Mouse (Mus musculus) layer of hippocampus, adult 18-20 months (tissue): Measurements from ENCODE around the gene Pcnx3. TPM values are rescaled to one million over a fixed set of nuclear protein-coding genes. Genes with fewer than 3 reads are reported as not detected.

Experiments
- DNase-seq, 2 experiments: peaks; one replicate each; pipeline ENCODE4 v3.0.0; 2022; ENCODE audit warnings: low spot score in 2 of 2
- total RNA-seq, 2 experiments: library from RNA; stranded (reverse); gene quantifications; 2 replicates each; pipeline ENCODE4 v1.2.3; 2021

Gene Pcnx3
- total RNA-seq, 2 experiments from 2014 or later: 58.3 to 68.6 TPM

DNA sequence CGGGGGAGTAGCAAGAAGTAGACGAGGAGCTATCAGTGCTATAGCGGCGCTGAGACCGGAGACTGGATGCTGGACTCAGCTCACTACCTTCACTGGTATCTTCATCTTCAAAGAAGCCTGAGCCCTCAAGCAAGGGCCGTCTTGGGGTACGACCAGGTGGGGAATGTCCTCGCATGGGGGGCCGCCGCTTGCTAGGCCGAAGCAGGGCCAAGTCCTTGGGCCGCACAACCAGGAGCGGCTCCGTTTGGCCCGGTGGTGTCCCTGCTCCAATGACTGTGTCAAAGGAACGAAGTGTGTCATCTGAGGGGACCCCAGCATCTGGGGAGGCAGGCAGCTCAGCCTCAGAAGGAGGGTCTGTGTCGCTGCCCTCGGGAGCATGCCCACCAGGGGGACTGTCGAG lies 3.3 kb downstream of the Pcnx3 start:
- DNase-seq: no peak

DNA sequence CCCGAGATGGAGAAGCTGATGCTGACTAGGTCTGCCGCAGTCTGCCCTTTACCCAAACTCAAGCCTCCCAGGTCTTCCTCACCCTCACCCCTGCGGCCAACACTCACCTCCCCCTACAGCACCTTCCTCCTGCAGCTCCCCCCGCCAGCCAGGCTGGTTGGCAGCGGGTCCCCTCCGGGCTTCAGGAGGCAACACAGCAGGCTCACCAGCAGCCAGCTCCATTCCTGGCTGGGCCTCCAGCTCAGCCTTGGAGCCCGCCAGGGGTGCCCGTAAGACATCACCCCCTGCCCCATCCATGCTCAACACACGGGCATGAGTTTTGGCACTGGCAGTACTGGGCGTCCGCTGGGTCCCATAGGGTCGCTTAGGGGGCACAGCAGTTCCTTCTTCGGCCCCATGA lies 3.7 kb downstream of the Pcnx3 start:
- no peak for DNase-seq

DNA sequence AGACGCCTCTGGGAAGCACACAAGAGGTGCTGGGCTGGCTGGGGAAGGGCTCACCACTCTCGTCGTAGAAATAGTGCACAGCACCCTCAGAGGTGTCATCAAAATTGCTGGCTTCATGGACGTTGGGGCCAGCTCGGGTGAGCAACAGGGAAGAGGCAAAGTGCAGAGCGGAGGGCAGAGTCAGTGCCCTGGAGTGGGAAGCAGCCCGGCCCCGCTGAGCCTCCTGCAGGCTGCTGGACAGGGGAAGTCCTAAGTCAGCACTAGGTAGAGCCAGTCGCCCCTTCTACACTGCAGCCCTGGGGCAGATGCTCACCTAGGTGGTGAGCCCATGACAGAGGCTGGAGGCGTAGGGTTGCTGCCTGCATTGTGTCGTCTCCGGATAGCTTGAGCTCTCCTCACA lies 4.5 kb downstream of the Pcnx3 start:
- DNase-seq: no peak

DNA sequence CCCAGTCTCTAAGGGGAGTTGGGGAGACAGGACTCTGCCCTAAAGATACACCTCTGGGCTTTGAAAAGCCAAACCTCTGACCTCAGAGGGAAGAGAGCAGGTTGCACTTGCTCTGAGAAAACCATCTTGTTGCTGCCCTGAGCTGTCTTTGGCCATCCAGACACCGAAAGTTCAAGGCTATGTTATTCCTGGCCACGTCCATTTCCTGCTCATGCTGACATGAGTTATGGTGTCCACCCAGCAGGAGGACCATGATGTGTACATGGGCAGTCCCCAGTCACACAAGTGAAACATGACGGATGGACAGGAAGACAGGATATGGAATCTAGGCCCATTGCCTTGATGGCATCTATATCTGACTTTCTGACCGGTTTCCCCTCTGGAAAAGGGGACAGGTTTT lies 8.3 kb downstream of the Pcnx3 start:
- no peak for DNase-seq

DNA sequence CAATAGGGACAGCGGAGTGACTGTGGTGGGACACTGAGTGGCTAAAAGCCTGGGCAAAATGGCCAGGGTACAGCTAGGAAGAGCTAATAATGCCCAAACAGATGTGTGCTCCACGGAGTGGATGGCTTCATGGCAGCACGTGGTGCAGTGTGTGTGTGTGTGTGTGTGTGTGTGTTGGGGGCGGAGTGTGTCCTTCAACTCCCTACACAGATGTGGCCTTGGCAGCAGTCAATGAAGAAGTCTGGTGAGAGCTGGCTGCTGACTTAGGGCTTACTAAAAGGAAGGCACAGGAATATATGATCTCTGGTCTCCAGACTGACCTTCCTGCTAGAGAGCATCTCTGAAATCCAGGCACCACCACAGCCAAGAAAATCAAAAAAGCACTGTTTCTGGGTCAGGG lies 20.3 kb downstream of the Pcnx3 start:
- DNase-seq: no peak

DNA sequence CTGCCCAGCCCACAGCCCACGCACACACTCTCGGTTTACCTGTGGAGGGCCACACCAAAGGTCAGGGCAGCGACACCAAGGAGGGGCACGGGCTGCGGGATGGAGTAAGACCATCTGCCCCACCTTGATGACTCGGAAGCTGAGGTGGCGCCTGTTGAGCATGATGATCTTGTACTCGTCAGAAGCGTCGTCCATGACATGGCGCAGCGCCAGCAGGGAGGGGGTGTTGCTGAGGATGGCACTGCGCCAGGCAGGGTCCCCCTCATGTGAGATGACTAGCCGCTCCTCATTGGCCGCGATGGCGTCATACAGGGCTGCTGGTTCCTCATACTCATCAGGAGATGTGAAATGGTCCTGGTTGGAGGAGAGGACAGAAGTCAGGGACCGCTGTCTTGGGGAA lies 22.3 kb downstream of the Pcnx3 start:
- no peak for DNase-seq

DNA sequence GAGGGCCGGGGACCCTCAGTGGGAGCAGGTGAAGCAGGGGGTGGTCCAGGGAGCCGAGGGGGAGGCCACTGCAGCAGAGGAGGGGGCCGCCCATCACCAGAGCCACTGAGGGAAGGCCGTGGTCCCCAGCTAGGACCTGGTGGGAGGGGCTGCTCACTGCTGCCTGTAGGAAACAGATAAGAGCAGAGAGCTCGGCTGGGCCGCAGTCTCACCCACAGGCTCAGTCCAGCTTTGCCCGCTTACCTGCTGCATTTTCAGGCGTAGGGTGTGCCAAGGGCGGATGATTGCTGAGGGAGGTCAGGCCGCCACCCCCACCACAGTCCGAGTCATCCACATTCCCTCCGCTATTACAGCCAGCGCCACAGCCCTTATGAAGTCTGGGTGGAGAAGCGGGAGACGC lies 23.2 kb downstream of the Pcnx3 start:
- DNase-seq: no peak

DNA sequence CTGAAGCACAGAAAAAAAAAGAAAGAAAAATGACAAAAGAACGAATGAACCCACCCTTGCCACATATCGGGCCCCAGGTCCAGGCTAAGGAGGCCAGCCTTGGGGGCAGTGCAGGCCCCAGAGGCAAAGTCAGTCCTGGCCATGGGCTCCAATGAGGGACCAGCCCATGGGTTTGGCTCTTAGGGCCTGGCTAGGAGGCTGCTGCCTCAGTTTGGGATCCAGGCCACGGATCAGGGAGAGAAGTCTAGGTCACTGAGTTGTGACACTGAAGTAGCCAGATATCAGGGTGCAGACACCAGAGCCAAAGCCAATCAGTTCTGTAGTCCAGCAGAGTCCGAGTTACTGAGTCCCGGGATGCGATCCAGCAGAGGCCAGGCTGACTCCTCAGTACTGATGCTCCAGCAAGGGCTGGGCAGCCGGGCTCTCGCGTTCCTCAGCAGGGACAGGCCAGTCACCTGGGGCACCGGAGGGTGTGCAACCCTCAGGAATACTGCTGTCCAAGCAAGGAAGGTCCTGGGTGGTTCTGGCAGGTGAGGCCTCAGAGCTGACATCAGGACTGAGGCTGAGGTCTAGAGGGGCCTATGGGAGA lies 23.9 kb downstream of the Pcnx3 start:
- DNase-seq: no peak

DNA sequence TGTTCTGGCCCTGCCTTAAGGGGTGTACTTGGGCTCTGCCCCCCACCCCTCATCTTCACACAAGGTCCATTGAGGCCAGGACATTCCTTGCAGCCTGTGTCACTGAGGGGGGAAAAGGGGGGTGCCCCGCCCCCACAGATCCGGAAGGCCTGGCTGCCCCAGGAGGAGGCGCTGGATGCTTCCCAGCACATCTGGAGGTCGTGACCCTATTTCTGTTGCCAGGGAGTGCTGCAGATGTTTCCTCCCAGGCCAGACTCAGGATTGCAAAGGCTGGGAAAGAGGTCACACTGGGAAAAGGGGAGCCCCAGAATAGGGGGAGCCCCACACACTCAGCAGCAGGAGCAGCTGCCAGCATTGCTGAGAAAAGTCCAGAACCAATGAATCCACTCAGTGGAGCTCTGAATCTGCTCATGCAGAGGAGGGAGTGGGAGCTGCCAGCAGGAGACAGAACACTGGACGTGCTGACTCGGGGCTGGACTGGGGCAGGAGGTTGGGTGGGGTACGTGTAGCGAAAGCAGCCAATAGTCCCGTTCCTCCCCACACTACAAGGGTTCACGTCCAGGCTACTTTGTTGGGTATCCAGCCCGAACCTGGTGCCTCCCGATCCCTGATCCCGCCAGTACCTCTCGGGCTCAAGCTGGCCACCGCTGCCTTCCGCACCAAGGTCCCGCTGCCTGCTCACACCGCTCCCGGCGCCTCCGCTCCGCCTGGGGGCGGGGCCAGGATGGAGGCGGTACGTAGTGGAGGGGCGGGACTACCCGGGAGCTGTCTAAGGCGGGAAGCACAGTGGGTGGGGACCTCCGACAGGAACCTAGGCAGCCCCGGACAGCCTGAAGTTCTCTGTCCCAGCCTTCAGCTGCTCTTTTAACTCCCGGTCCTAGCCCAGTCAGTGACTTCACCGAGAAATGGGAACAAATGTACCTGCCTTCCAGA lies 25.5 kb downstream of the Pcnx3 start, which contains the start of gene Sipa1:
Gene Sipa1, minus strand, starts transcription at position 727 of the 933 bp plus-strand sequence.
- peak; percentile 58 to 65 for DNase-seq

DNA sequence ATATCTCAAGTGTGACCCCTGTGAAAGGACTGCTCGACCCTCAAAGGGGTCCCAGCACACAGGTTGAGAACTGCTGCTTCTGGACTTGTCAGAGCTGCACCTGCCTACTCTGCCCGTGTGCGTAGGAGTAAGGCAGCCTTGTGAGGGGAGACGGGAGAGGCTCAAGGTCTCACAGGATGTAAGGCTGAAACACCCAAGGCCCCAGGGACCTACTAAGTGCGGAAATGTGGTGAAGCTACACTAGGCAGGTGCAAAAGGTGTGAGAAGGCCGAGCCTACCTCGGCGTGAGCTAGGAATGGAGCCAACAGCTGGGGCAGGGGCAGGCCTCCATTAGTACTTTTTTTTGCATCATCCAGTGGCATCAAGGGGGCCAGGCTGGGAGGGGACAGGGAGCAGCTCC lies 26.4 kb downstream of the Pcnx3 start:
- DNase-seq: no peak

DNA sequence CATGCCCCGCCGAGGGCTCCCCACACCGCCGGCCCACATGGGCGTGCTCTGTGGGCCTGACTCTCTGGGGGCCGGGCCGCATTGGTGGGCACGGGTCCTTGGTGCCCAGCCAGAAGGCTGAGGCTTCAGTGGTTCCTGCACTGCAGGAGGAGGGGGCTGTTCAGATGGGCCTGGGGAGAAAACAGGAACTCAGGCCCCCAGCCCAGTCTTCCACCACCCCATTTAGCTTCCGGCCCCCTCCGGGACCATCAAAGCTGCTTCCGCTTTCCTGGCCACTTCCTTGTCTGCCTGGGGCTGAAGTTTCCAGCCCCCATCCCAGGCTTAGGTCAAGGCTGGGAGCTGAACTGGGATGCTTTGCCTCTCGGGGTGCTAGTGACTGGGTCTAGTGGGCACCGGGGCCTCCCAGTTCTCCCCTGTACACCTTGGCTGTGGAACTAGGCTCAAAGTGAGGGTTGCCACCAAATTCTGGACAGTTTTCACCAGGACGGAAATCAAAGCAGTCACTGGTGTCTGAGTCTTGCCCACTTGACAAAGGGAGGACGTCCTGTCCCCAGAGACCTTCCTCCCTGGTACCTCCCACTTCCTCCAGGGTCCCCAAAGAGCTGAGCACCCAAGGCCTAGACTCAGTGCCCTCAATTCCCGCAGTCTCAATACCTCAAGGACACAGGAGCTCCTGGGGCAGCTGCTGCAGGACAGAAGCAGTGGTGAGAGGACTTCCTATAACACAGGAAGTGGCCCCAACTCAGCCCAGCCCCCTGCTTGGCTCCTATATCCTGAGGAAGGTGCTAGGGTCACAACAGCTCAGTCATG lies 27.6 kb downstream of the Pcnx3 start:
- no peak for DNase-seq

DNA sequence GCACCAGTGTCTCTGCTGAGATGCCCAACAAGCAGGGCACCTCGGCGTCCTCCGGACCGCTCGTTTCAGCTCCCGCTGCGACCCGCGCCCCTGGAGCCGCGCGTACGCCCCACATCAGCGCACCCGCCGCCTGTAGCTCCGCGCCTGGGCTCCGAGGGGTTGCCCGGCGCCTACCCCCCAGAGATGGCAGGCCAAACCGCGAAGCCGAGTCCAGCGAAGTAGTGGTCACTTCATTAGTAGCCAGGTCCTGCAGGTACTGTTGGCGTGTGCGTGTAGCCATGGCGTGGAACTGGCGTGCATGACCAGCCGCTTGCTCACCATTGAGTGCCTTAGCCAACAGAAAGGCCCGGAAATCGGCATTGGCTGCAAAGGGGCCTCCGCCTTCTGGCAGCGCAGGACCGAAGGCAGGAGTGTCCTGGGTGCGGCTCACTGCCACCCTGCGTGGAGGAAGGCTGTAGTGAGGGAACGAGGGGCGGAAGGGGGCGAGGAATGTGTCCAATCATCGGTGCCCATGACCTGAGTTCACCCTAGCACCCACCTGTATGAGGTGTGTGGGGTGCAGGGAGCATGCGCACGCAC lies 33.9 kb downstream of the Pcnx3 start:
- DNase-seq: no peak

DNA sequence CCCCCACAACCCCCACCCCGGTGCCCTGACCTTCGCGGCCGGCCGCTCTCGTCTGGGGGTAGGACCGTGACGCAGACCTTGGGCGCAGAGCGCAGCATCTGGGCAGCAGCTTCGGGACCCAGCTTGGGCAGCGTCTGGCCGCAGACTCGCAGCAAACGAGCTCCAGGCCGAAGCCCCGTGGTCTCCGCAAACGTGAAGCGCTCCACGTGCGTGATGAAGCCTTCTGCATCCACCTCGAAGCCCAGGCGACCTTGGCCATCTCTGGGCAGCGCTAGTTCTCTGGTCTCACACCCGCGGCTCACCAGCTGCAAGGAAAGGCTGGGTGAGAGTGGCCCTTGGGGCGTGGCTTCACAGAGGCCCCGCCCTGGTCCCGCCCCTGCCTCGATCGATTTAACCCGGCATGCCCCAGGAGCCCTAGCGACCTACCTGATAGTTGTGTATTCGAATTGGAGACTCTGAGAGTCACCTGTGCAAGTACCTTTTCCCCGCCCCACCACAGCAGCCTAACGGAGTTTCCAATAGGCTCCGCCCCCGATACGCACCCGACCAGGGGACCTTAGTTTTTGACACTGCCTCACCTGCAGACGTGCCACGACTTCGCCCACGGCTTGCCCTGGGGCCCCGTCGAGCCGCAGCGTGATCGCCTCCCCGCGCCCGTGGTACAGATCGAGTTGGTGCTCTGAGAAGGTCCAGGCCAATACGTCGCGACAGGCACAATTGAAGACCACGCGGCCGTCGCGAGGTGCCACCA lies 34.6 kb downstream of the Pcnx3 start:
- no peak for DNase-seq

DNA sequence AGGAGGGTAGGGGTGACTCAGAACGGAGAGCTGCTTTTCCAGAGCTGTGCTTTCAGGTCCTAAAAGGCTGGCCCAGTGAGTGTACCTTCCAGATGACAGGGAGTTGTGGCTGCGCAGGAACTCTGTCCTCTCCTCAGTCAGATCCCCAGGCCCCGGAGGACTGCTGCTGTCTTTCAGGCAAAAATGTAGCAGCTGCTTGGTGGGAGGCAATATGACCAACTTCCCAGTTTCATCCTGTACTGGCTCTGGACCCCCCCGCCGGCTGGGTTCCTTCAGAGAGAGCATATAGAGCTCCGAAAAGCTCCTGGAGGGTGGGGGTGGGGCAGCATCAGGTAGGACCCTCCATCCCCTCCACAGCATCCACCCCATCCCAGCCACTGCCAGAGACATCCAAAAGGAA lies 36.1 kb downstream of the Pcnx3 start:
- DNase-seq: no peak

DNA sequence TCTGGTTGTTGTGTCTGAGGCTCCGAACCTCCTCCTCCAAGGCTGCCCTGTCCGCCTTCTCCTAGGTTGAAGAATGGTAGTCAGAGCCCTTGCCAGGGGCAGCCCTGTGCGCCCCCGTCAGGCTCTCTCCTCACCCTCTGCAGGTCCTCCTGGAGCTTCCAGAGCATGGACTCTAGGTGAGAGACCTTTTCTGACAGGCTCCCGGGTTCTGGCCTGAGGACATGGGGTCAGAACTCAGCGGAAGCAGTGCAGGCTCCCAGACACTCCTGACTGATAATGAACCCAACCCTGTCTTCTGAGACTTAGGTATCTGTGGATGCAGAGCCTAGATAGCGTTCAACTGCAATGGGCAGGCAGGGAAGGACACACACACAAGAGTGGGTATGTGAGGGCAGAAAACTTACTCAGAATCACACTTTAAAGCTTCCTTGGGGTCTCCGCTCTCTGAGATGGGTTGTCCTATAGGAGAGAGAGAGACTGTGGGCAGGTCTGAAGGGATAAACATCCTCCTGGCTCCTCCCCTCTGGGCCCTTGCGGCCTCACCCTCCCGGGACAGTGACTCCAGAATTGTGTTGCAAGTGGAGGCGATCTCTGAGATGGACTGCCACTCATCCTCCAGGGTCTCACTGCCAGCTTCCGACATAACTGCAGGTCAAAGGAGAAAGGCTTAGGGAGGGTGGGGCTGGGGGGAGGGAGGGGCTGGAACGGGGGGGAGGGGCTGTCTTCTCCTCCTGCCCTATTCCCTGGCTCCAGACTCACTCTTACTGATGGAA lies 37.0 kb downstream of the Pcnx3 start:
- DNase-seq: no peak

DNA sequence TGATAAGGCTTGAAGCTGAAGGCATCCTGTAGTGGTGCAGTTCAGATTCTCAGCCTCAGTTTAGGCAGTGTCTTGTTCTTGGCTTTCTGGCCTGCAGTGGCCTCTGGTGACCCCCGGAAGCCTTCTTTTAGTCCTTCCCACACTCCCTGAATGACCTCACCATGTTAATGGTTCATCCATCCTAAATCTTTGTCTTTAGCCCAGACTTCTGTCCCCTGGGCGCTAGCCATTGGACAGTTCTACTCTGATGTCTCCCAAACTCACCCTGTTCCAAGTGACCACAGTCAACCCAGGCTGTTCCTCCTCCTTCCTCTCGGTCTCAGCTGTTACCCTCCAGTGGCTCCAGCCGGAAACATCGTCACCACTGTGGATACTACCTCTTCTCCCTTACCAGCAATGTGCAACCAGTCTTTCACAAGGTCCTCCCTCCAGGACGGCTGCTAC lies 39.4 kb downstream of the Pcnx3 start:
- no peak for DNase-seq

DNA sequence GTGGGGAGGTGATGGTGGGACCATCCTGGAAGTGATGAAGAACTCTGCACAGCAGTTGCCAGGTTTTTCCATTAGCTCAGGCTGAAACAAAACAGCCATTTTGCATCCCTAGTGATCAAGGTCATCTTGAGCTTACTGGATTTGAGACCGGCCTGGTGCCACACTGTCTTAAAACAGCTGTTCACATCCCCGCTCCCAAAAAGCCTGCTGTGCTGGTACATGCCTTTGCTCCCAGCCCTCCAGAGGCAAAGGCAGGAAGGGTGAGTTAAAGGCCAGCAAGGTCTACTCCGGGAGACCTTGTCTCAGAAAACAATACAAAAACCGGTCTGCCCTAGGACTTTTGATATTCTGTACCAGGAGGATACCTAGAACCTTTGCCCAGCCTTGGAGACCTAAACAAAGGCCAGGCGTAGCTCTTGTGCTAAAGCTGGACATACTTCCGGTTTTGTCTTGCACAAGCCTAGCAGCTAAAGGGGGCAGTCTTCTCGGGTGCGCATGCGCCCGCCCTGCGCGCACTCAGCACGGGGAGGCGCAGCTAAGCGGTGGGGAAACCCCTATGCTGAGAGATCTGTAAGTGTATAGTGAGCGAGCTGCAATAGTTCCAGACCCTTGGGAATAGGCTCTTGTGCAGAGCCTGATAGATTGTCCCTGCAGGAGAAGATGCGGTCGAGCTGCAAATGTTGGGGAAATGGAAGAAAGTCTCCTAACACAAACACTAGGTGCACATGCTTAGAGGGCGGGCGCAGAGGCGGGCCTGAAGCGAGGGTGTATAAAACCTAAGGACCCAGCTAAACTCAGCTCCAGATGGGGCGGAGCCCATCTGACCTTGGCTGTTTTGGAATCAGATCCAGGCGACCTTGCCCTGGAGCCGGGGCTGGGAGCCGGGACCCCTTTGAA lies 40.1 kb downstream of the Pcnx3 start:
- peak; percentile 77 to 83 for DNase-seq

DNA sequence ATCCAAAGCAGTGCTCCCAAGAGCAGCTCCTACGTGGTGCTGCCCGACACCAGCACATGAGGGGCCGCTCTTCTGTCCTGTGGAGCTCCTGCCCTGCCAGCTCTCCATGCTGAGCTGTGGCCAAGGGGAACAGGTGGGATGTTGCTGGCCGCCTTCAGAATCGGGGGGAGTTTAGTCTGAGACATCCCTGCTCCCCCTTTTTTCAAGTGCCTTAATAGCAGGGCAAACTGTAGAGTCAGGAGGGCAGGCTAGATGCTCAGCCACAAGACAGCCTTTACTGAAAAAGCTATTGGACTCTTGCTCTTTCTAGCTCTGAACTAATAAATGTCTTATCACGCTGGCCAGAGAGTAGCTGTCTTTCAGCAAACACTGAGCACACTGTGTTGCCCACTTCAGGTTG lies 40.9 kb downstream of the Pcnx3 start:
- DNase-seq: no peak
